Mouse (Mus musculus): Measurements from ENCODE around the gene Olfr1495.
"Not testable (repeated sequence)": the region's sequence is repeated elsewhere in the genome, so short reads cannot be mapped to it uniquely, and the experiment has no call there.

Olfr1495 gene

GRCm38 (mm10) chr19:13764306-13764705 lies at the start of gene Olfr1495:
TSS of gene Olfr1495 (plus strand) at chr19:13764606.
- DNase-seq (ENCODE audit: low read depth, low spot score): no peak

GRCm38 (mm10) chr19:13722978-13723377 lies 41.4 kb upstream of the Olfr1495 start, which contains the start of gene Olfr1493-ps1:
TSS of gene Olfr1493-ps1 (plus strand) at chr19:13723278.
- DNase-seq (ENCODE audit: low read depth, low spot score): no peak

GRCm38 (mm10) chr19:13739428-13739827 lies 25.0 kb upstream of the Olfr1495 start, which contains the start of gene Olfr1494:
TSS of gene Olfr1494 (plus strand) at chr19:13739728.
- DNase-seq (ENCODE audit: low read depth, low spot score): no peak

GRCm38 (mm10) chr19:13749366-13749765 lies 15.0 kb upstream of the Olfr1495 start:
- no peak for DNase-seq (ENCODE audit: low read depth, low spot score)

- no peak for DNase-seq (ENCODE audit: low read depth, low spot score)
Measured at GRCm38 (mm10) chr19:13768565-13769276, 4.3 kb downstream of the Olfr1495 start.

- no peak for DNase-seq (ENCODE audit: low read depth, low spot score)
Measured at GRCm38 (mm10) chr19:13777578-13777977, 13.2 kb downstream of the Olfr1495 start, which contains the start of gene Olfr1496. TSS of gene Olfr1496 (plus strand) at chr19:13777878.

- no peak for DNase-seq (ENCODE audit: low read depth, low spot score)
Measured at GRCm38 (mm10) chr19:13798102-13798501, 33.7 kb downstream of the Olfr1495 start, which contains the start of gene Olfr1497. TSS of gene Olfr1497 (minus strand) at chr19:13798202.

GRCm38 (mm10) chr19:13805486-13805885 lies 41.1 kb downstream of the Olfr1495 start:
- not testable (repeated sequence) for DNase-seq (ENCODE audit: low read depth, low spot score)

- no peak for DNase-seq (ENCODE audit: low read depth, low spot score)
Measured at GRCm38 (mm10) chr19:13812823-13813222, 48.4 kb downstream of the Olfr1495 start.

GRCm38 (mm10) chr19:13818827-13819226 lies 54.4 kb downstream of the Olfr1495 start:
- DNase-seq (ENCODE audit: low read depth, low spot score): peak; percentile 22

- no peak for DNase-seq (ENCODE audit: low read depth, low spot score)
Measured at GRCm38 (mm10) chr19:13819347-13819746, 54.9 kb downstream of the Olfr1495 start, which contains the start of gene Olfr1499. TSS of gene Olfr1499 (minus strand) at chr19:13819447.
